Mouse (Mus musculus) midbrain, embryonic 10.5 days (tissue): ENCODE measurements at regions not wholly inside any gene's neighbourhood (a gene's known extent, or its start where the extent isn't known, plus 50 kb on each side); places are given as distances from the start of the nearest gene placed in this dataset.

Experiments
- DNase-seq: peaks from one replicate; pipeline ENCODE4 v3.0.0-alpha.2; 2017; ENCODE audit warnings: low spot score
- H3K27ac ChIP-seq: fragments of 300-500 bp; sonication (generic); replicated peaks from 2 replicates; pipeline ENCODE4 v1.5.1; 2016; ENCODE audit warnings: mild to moderate bottlenecking
- H3K27me3 ChIP-seq: fragments of 300-500 bp; sonication (generic); 2 replicates; pipeline ENCODE4 v1.6.1; 2016; ENCODE audit warnings: low read depth, mild to moderate bottlenecking; ENCODE audit not compliant: poor library complexity, severe bottlenecking
- H3K36me3 ChIP-seq: fragments of 300-500 bp; sonication (generic); 2 replicates; pipeline ENCODE4 v1.6.1; 2016; ENCODE audit warnings: mild to moderate bottlenecking, moderate library complexity
- H3K4me1 ChIP-seq: fragments of 300-500 bp; sonication (generic); 2 replicates; pipeline ENCODE4 v1.6.1; 2016
- H3K4me3 ChIP-seq: fragments of 300-500 bp; sonication (generic); 2 replicates; pipeline ENCODE4 v1.5.1; 2016; ENCODE audit warnings: mild to moderate bottlenecking, moderate library complexity
- H3K9me3 ChIP-seq: fragments of 300-500 bp; sonication (generic); replicated peaks from 2 replicates; pipeline ENCODE4 v1.6.1; 2016; ENCODE audit warnings: mild to moderate bottlenecking
- WGBS: fragments of 180-500 bp; shearing (Covaris S2); methylation state at CpG from one replicate; pipeline ENCODE4 v1.1.7; 2016; 5-methylcytosine and 5-hydroxymethylcytosine counted together

- no peak overlapping the region for H3K4me3 ChIP-seq
- no peaks in the 10 kb centered on the region for H3K27me3 ChIP-seq
- H3K4me1 ChIP-seq = no peaks in the 10 kb centered on the region
- H3K27ac ChIP-seq = no peak overlapping the region
- DNase-seq = no peak
- no peaks in the 10 kb centered on the region for H3K9me3 ChIP-seq
- H3K36me3 ChIP-seq = no peaks in the 10 kb centered on the region
- 74% methylated on average over 3 of the region's 3 CpGs for WGBS
Observed at GRCm38 (mm10) chr15:69246190-69246966, 2745.7 kb upstream of the Lrrc6 start.

- Histone ChIP-seq H3K27me3 (no peaks in the 10 kb centered on the region), H3K4me1 (no peaks in the 10 kb centered on the region), H3K27ac (no peak overlapping the region), H3K36me3 (no peaks in the 10 kb centered on the region), H3K4me3 (no peak overlapping the region), H3K9me3 (no peaks in the 10 kb centered on the region)
- DNase-seq = no peak
- WGBS = 79% methylated on average over 1 of the region's 1 CpGs
Observed at GRCm38 (mm10) chr15:69235271-69235670, 2734.6 kb upstream of the Lrrc6 start.

- Histone ChIP-seq H3K36me3 (no peaks in the 10 kb centered on the region), H3K9me3 (no peaks in the 10 kb centered on the region), H3K27ac (no peak overlapping the region), H3K27me3 (no peaks in the 10 kb centered on the region), H3K4me3 (no peak overlapping the region), H3K4me1 (no peaks in the 10 kb centered on the region)
- WGBS = 79% methylated on average over 6 of the region's 6 CpGs
- DNase-seq = no peak
Observed at GRCm38 (mm10) chr15:69224619-69225587, 2724.2 kb upstream of the Lrrc6 start.

- Histone ChIP-seq H3K27ac (no peak overlapping the region), H3K4me3 (no peak overlapping the region), H3K27me3 (no peaks in the 10 kb centered on the region), H3K4me1 (no peaks in the 10 kb centered on the region), H3K9me3 (no peaks in the 10 kb centered on the region), H3K36me3 (no peaks in the 10 kb centered on the region)
- no peak for DNase-seq
Observed at GRCm38 (mm10) chr15:69223411-69223810, 2722.7 kb upstream of the Lrrc6 start.

GRCm38 (mm10) chr15:69222391-69222790, 2721.7 kb upstream of the Lrrc6 start:
- no peak for DNase-seq
- Histone ChIP-seq H3K4me1 (no peaks in the 10 kb centered on the region), H3K9me3 (no peaks in the 10 kb centered on the region), H3K27ac (no peak overlapping the region), H3K36me3 (no peaks in the 10 kb centered on the region), H3K27me3 (no peaks in the 10 kb centered on the region), H3K4me3 (no peak overlapping the region)
- WGBS = 92% methylated on average over 1 of the region's 1 CpGs
